Mouse (Mus musculus): ENCODE data around the gene Smyd1. TPM values are rescaled to one million over a fixed set of nuclear protein-coding genes. Genes with fewer than 3 reads are reported as not detected.

The Smyd1 gene
- polyA plus RNA-seq, 1 experiment = 0.85 TPM

- DNase-seq (ENCODE audit: low read depth) = no peak
- TF ChIP-seq POLR2A (IDR thresholded peaks at IDR 0.05; ENCODE audit: borderline replicate concordance, extremely low read depth, insufficient read depth, insufficient read length, poor library complexity, severe bottlenecking) (no peak), CTCF (IDR thresholded peaks at IDR 0.05; ENCODE audit: borderline replicate concordance, extremely low read depth, insufficient read depth, insufficient read length) (no peak)
Measured at GRCm38 (mm10) chr6:71257375-71257774, 64.7 kb downstream of the Smyd1 start.

- TF ChIP-seq POLR2A (IDR thresholded peaks at IDR 0.05; ENCODE audit: borderline replicate concordance, extremely low read depth, insufficient read depth, insufficient read length, poor library complexity, severe bottlenecking) (no peak), CTCF (IDR thresholded peaks at IDR 0.05; ENCODE audit: borderline replicate concordance, extremely low read depth, insufficient read depth, insufficient read length) (no peak)
- DNase-seq (ENCODE audit: low read depth) = no peak
Measured at GRCm38 (mm10) chr6:71256166-71256565, 65.9 kb downstream of the Smyd1 start.

- no peak for DNase-seq (ENCODE audit: low read depth)
- TF ChIP-seq POLR2A (IDR thresholded peaks at IDR 0.05; ENCODE audit: borderline replicate concordance, extremely low read depth, insufficient read depth, insufficient read length, poor library complexity, severe bottlenecking) (no peak), CTCF (IDR thresholded peaks at IDR 0.05; ENCODE audit: borderline replicate concordance, extremely low read depth, insufficient read depth, insufficient read length) (no peak)
Measured at GRCm38 (mm10) chr6:71254456-71254855, 67.6 kb downstream of the Smyd1 start.

- DNase-seq (ENCODE audit: low read depth) = no peak
- TF ChIP-seq CTCF (IDR thresholded peaks at IDR 0.05; ENCODE audit: borderline replicate concordance, extremely low read depth, insufficient read depth, insufficient read length) (no peak), POLR2A (IDR thresholded peaks at IDR 0.05; ENCODE audit: borderline replicate concordance, extremely low read depth, insufficient read depth, insufficient read length, poor library complexity, severe bottlenecking) (no peak)
Measured at GRCm38 (mm10) chr6:71250951-71251350, 71.1 kb downstream of the Smyd1 start.

GRCm38 (mm10) chr6:71249615-71250014 is 72.4 kb downstream of the Smyd1 start:
- no peak for DNase-seq (ENCODE audit: low read depth)
- no peak for TF ChIP-seq CTCF (IDR thresholded peaks at IDR 0.05; ENCODE audit: borderline replicate concordance, extremely low read depth, insufficient read depth, insufficient read length)
- TF ChIP-seq POLR2A (IDR thresholded peaks at IDR 0.05; ENCODE audit: borderline replicate concordance, extremely low read depth, insufficient read depth, insufficient read length, poor library complexity, severe bottlenecking) = no peak

GRCm38 (mm10) chr6:71248420-71248819 is 73.6 kb downstream of the Smyd1 start:
- TF ChIP-seq CTCF (IDR thresholded peaks at IDR 0.05; ENCODE audit: borderline replicate concordance, extremely low read depth, insufficient read depth, insufficient read length) (no peak), POLR2A (IDR thresholded peaks at IDR 0.05; ENCODE audit: borderline replicate concordance, extremely low read depth, insufficient read depth, insufficient read length, poor library complexity, severe bottlenecking) (no peak)
- DNase-seq (ENCODE audit: low read depth) = no peak

GRCm38 (mm10) chr6:71243258-71243657 is 78.8 kb downstream of the Smyd1 start:
- no peak for TF ChIP-seq CTCF (IDR thresholded peaks at IDR 0.05; ENCODE audit: borderline replicate concordance, extremely low read depth, insufficient read depth, insufficient read length)
- no peak for TF ChIP-seq POLR2A (IDR thresholded peaks at IDR 0.05; ENCODE audit: borderline replicate concordance, extremely low read depth, insufficient read depth, insufficient read length, poor library complexity, severe bottlenecking)
- no peak for DNase-seq (ENCODE audit: low read depth)

- TF ChIP-seq POLR2A (IDR thresholded peaks at IDR 0.05; ENCODE audit: borderline replicate concordance, extremely low read depth, insufficient read depth, insufficient read length, poor library complexity, severe bottlenecking) = no peak
- no peak for TF ChIP-seq CTCF (IDR thresholded peaks at IDR 0.05; ENCODE audit: borderline replicate concordance, extremely low read depth, insufficient read depth, insufficient read length)
- no peak for DNase-seq (ENCODE audit: low read depth)
Measured at GRCm38 (mm10) chr6:71242811-71243210, 79.2 kb downstream of the Smyd1 start.

- no peak for DNase-seq (ENCODE audit: low read depth)
- no peak for TF ChIP-seq CTCF (IDR thresholded peaks at IDR 0.05; ENCODE audit: borderline replicate concordance, extremely low read depth, insufficient read depth, insufficient read length)
- no peak for TF ChIP-seq POLR2A (IDR thresholded peaks at IDR 0.05; ENCODE audit: borderline replicate concordance, extremely low read depth, insufficient read depth, insufficient read length, poor library complexity, severe bottlenecking)
Measured at GRCm38 (mm10) chr6:71240831-71241230, 81.2 kb downstream of the Smyd1 start.

GRCm38 (mm10) chr6:71239069-71239750 is 82.8 kb downstream of the Smyd1 start:
- DNase-seq (ENCODE audit: low read depth) = peak; percentile 13
- TF ChIP-seq CTCF (IDR thresholded peaks at IDR 0.05; ENCODE audit: borderline replicate concordance, extremely low read depth, insufficient read depth, insufficient read length) = no peak
- TF ChIP-seq POLR2A (IDR thresholded peaks at IDR 0.05; ENCODE audit: borderline replicate concordance, extremely low read depth, insufficient read depth, insufficient read length, poor library complexity, severe bottlenecking) = no peak

- no peak for DNase-seq (ENCODE audit: low read depth)
- TF ChIP-seq CTCF (IDR thresholded peaks at IDR 0.05; ENCODE audit: borderline replicate concordance, extremely low read depth, insufficient read depth, insufficient read length) = no peak
Measured at GRCm38 (mm10) chr6:71237031-71237431, 85.0 kb downstream of the Smyd1 start.

- TF ChIP-seq CTCF (IDR thresholded peaks at IDR 0.05; ENCODE audit: borderline replicate concordance, extremely low read depth, insufficient read depth, insufficient read length) = no peak
- no peak for TF ChIP-seq POLR2A (IDR thresholded peaks at IDR 0.05; ENCODE audit: borderline replicate concordance, extremely low read depth, insufficient read depth, insufficient read length, poor library complexity, severe bottlenecking)
- no peak for DNase-seq (ENCODE audit: low read depth)
Measured at GRCm38 (mm10) chr6:71236506-71236905, 85.5 kb downstream of the Smyd1 start.
